Mouse (Mus musculus): ENCODE results near the gene Gabpa.

Gene Gabpa

GRCm38 (mm10) chr16:84853492-84853891 lies 18.8 kb downstream of the Gabpa start:
- DNase-seq (ENCODE audit: low read depth, low spot score) = no peak

- DNase-seq (ENCODE audit: low read depth, low spot score) = no peak
These were observed 29.9 kb downstream of the Gabpa start for GRCm38 (mm10) chr16:84864656-84865055.

GRCm38 (mm10) chr16:84873805-84874204 lies 39.1 kb downstream of the Gabpa start:
- DNase-seq (ENCODE audit: low read depth, low spot score) = no peak

- DNase-seq (ENCODE audit: low read depth, low spot score) = no peak
These were observed 40.4 kb downstream of the Gabpa start for GRCm38 (mm10) chr16:84875012-84875717.

- DNase-seq (ENCODE audit: low read depth, low spot score) = no peak
These were observed 41.0 kb downstream of the Gabpa start for GRCm38 (mm10) chr16:84875718-84876035.

- no peak for DNase-seq (ENCODE audit: low read depth, low spot score)
These were observed 41.4 kb downstream of the Gabpa start for GRCm38 (mm10) chr16:84876082-84876481.

GRCm38 (mm10) chr16:84879146-84879545 lies 44.4 kb downstream of the Gabpa start:
- DNase-seq (ENCODE audit: low read depth, low spot score) = peak; percentile 83

GRCm38 (mm10) chr16:84881168-84881567 lies 46.4 kb downstream of the Gabpa start:
- no peak for DNase-seq (ENCODE audit: low read depth, low spot score)

- DNase-seq (ENCODE audit: low read depth, low spot score) = no peak
These were observed 47.1 kb downstream of the Gabpa start for GRCm38 (mm10) chr16:84881754-84882321.

GRCm38 (mm10) chr16:84884572-84884971 lies 49.8 kb downstream of the Gabpa start:
- DNase-seq (ENCODE audit: low read depth, low spot score) = no peak

GRCm38 (mm10) chr16:84902995-84903394 lies 68.3 kb downstream of the Gabpa start:
- no peak for DNase-seq (ENCODE audit: low read depth, low spot score)

- DNase-seq (ENCODE audit: low read depth, low spot score) = no peak
These were observed 76.9 kb downstream of the Gabpa start for GRCm38 (mm10) chr16:84911477-84912165.
